In genomic region chr14:24134623-24135290, GRCm38 (mm10) we compare ENCODE assay signal across 23 mouse cellular contexts.
DNase-seq lines count a peak whose midpoint lies in the region; TF ChIP-seq lines count a peak whose summit lies in the region.
"Had no signal": no experiment of that assay in that cellular context is flagged by ENCODE, and none has a peak within 500 bp of the region (broad histone marks: within the 10 kb centered on the region; RNA-seq: fewer than 3 reads in every experiment).

No protein-coding gene starts in this region.

- no peaks in the 10 kb centered on the region for H3K36me3 ChIP-seq in thymus, adult 2 months (ENCODE audit: control insufficient read depth, insufficient read depth, low read length)
- H3K36me3 ChIP-seq: liver, embryonic 15.5 days had no signal

- H3K27ac ChIP-seq in thymus, adult 2 months (ENCODE audit: control insufficient read depth, insufficient read depth, low read length): no peak overlapping the region
- H3K27ac ChIP-seq: forebrain, embryonic 10.5 days; hindbrain, embryonic 10.5 days; limb, embryonic 13.5 days; liver, embryonic 15.5 days; neural tube, embryonic 13.5 days had no signal

- H3K27me3 ChIP-seq in thymus, adult 2 months (ENCODE audit: control insufficient read depth, insufficient read depth, low read length): no peaks in the 10 kb centered on the region
- H3K27me3 ChIP-seq: limb, embryonic 13.5 days; liver, embryonic 15.5 days; neural tube, embryonic 13.5 days had no signal

- TF ChIP-seq CTCF in lung, adult 2 months (IDR thresholded peaks at IDR 0.05; ENCODE audit: insufficient read depth, low read length): peak; percentile 13; the same call in 1 of the 2 replicates
- TF ChIP-seq CTCF in brain, embryonic 14.5 days (IDR thresholded peaks at IDR 0.05; ENCODE audit: borderline replicate concordance, extremely low read depth, insufficient read depth, insufficient read length): no peak
- no peak for TF ChIP-seq CTCF in thymus, adult 2 months (IDR thresholded peaks at IDR 0.05; ENCODE audit: borderline replicate concordance, control insufficient read depth, extremely low read depth, insufficient read depth, low read length, poor library complexity)

- no peak overlapping the region for H3K4me3 ChIP-seq in lung, adult 2 months (replicated peaks; ENCODE audit: extremely low read depth, low read depth, low read length)
- no peak overlapping the region for H3K4me3 ChIP-seq in thymus, adult 2 months (ENCODE audit: control insufficient read depth, insufficient read depth, low read length)
- H3K4me3 ChIP-seq: forebrain, embryonic 10.5 days; hindbrain, embryonic 10.5 days; limb, embryonic 13.5 days; liver, embryonic 15.5 days; neural tube, embryonic 13.5 days had no signal

- DNase-seq in heart, adult 11 months: peak; percentile 81
- DNase-seq in heart, postnatal 4 days: no peak
- DNase-seq in lung, adult 2 months: no peak
- DNase-seq in lung, postnatal 25 days (ENCODE audit: low spot score): no peak
- peak; percentile 95 for DNase-seq in ES-CJ7 (ENCODE audit: low read depth, low spot score)
- DNase-seq in brain, embryonic 14.5 days (ENCODE audit: low read depth): peak; percentile 20
- DNase-seq in thymus, adult 2 months: no peak
- DNase-seq in left cerebral cortex, postnatal 25 days (ENCODE audit: low spot score in 2 of 2): no peak
- DNase-seq: adrenal gland, postnatal 14 days; cerebellum, adult 18-20 months; cerebellum, postnatal 25 days; embryo, embryonic 11 days; gastrocnemius, postnatal 10 days; kidney, adult 9 months; lung, postnatal 4 days; right cerebral cortex, adult 18-20 months; spleen, adult 18-20 months; thymus, postnatal 4 days had no signal

- WGBS in lung, adult 2 months: 76% methylated on average over 7 of the region's 7 CpGs
- 91% methylated on average over 7 of the region's 7 CpGs for WGBS in thymus, adult 2 months

- no peak for TF ChIP-seq POLR2A in lung, adult 2 months (IDR thresholded peaks at IDR 0.05; ENCODE audit: borderline replicate concordance, extremely low read depth, low read depth, low read length)
- no peak for TF ChIP-seq POLR2A in brain, embryonic 14.5 days (IDR thresholded peaks at IDR 0.05; ENCODE audit: borderline replicate concordance, extremely low read depth, insufficient read depth, insufficient read length, poor library complexity, severe bottlenecking)
- TF ChIP-seq POLR2A in thymus, adult 2 months (IDR thresholded peaks at IDR 0.05; ENCODE audit: control insufficient read depth, extremely low read depth, insufficient read depth, low read length, poor library complexity): no peak

- H3K4me1 ChIP-seq in lung, adult 2 months (ENCODE audit: control insufficient read depth, insufficient read depth, low read length): no peaks in the 10 kb centered on the region
- H3K4me1 ChIP-seq in thymus, adult 2 months (replicated peaks; ENCODE audit: control insufficient read depth, insufficient read depth, low read length): no peaks in the 10 kb centered on the region
- H3K4me1 ChIP-seq: forebrain, embryonic 10.5 days; hindbrain, embryonic 10.5 days; limb, embryonic 13.5 days; neural tube, embryonic 13.5 days had no signal

- intact Hi-C loops in left cerebral cortex, postnatal 25 days (cut with DNase I): no loop called here

Comparison
In these comparisons a context has a peak if more than half of its experiments do, and no peak if none do; other contexts are left out.
1. DNase-seq: peak in heart, adult 11 months (single experiment), ES-CJ7 (single experiment) and brain, embryonic 14.5 days (single experiment); none in heart, postnatal 4 days (single experiment), lung, adult 2 months (single experiment), lung, postnatal 25 days (single experiment), thymus, adult 2 months (single experiment) and left cerebral cortex, postnatal 25 days (0 of 2).